Mouse (Mus musculus) ES-Bruce4 (cell line): ENCODE measurements around the gene Kif1a.

Experiments used
- CTCF ChIP-seq: IDR thresholded peaks from one replicate; pipeline ENCODE4 v1.8.1; 2011; ENCODE audit warnings: low read depth, low read length
- EP300 ChIP-seq: IDR thresholded peaks from 2 replicates; pipeline ENCODE4 v1.6.1; 2011; ENCODE audit warnings: low read depth, low read length; ENCODE audit not compliant: insufficient read depth
- POLR2A ChIP-seq: IDR thresholded peaks from one replicate; pipeline ENCODE4 v1.8.1; 2011; ENCODE audit warnings: low read length; ENCODE audit not compliant: insufficient read depth

GRCm38 (mm10) chr1:93063694-93064093 lies 38.1 kb downstream of the Kif1a start:
- TF ChIP-seq POLR2A (no peak), CTCF (no peak), EP300 (no peak)
